Mouse (Mus musculus): Measurements from ENCODE around the gene Irf3. TPM values are rescaled to one million over a fixed set of nuclear protein-coding genes. Genes with fewer than 3 reads are reported as not detected.

Irf3 gene
- polyA plus RNA-seq, 1 experiment from 2014 or later, result 73.6 TPM

DNA sequence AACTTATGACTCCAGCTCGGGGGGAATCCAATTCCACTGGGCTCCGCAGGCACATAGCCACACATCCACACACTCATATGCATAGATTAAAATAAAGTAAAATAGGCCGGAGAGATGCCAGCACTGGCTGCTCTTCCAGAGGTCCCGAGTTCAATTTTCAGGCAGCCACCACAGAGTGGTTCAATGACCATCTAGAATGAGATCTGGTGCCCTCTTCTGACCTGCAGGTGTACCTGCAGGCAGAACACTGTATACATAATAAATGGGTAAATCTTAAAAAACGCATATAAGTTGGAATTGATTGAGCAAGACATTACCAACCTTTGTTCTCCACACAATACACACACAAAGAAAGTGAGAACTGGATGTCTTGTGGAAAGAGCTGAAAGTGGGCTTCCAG lies 41.8 kb upstream of the Irf3 start:
- Histone ChIP-seq H3K4me1 (replicated peaks; ENCODE audit: insufficient read depth, low read length) (0 out of 2 replicates have a peak, but pooled peaks cover 3% of the 10 kb centered on the region), H3K4me3 (replicated peaks; ENCODE audit: low read depth, low read length) (no peak overlapping the region), H3K36me3 (ENCODE audit: insufficient read depth, low read length) (peaks cover 4% of the 10 kb centered on the region; the same call in 1 of the 2 replicates), H3K27me3 (ENCODE audit: insufficient read depth, low read length) (no peaks in the 10 kb centered on the region), H3K9me3 (replicated peaks; ENCODE audit: low read length) (no peaks in the 10 kb centered on the region), H3K4me2 (ENCODE audit: low read length) (no peak overlapping the region), H3K27ac (no peak overlapping the region), H3K9ac (ENCODE audit: low read depth, low read length) (no peak overlapping the region)
- peak; percentile 69 for TF ChIP-seq CTCF (IDR thresholded peaks at IDR 0.05; ENCODE audit: low read depth)
- DNase-seq (ENCODE audit: low spot score) (peak; percentile 58), ATAC-seq (replicated peaks; ENCODE audit: low FRiP score, low read depth) (no peak)
- WGBS, result 50% methylated on average over 5 of the region's 5 CpGs

DNA sequence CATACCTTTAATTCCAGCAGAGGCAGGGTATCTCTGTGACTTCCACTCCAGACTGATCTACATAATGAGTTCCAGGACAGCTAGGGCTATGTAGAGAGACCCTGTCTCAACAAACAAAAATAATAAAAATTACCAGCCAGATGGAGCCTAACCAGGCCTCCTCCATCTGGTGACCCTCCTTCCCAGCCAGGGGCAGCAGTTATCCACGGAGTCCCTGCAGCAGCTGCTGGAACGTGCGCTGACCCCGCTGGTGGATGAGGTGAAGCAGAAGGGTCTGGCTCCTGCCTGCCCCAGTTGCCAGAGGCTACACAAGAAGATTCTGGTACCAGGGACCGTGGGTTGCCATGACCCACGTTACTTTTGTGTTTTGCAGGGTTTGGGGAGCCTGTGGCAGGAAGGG lies 41.2 kb upstream of the Irf3 start:
- H3K9ac ChIP-seq (ENCODE audit: low read depth, low read length), result no peak overlapping the region
- no peak overlapping the region for H3K4me2 ChIP-seq (ENCODE audit: low read length)
- 59% methylated on average over 6 of the region's 6 CpGs for WGBS
- no peak overlapping the region for H3K27ac ChIP-seq
- no peak for ATAC-seq (replicated peaks; ENCODE audit: low FRiP score, low read depth)
- no peak for DNase-seq (ENCODE audit: low spot score)
- H3K4me3 ChIP-seq (replicated peaks; ENCODE audit: low read depth, low read length), result no peak overlapping the region
- H3K4me1 ChIP-seq (replicated peaks; ENCODE audit: insufficient read depth, low read length), result 0 out of 2 replicates have a peak, but pooled peaks cover 3% of the 10 kb centered on the region
- H3K9me3 ChIP-seq (replicated peaks; ENCODE audit: low read length), result no peaks in the 10 kb centered on the region
- no peaks in the 10 kb centered on the region for H3K27me3 ChIP-seq (ENCODE audit: insufficient read depth, low read length)
- no peak for TF ChIP-seq CTCF (IDR thresholded peaks at IDR 0.05; ENCODE audit: low read depth)
- H3K36me3 ChIP-seq (ENCODE audit: insufficient read depth, low read length), result peaks cover 6% of the 10 kb centered on the region; the same call in 1 of the 2 replicates

DNA sequence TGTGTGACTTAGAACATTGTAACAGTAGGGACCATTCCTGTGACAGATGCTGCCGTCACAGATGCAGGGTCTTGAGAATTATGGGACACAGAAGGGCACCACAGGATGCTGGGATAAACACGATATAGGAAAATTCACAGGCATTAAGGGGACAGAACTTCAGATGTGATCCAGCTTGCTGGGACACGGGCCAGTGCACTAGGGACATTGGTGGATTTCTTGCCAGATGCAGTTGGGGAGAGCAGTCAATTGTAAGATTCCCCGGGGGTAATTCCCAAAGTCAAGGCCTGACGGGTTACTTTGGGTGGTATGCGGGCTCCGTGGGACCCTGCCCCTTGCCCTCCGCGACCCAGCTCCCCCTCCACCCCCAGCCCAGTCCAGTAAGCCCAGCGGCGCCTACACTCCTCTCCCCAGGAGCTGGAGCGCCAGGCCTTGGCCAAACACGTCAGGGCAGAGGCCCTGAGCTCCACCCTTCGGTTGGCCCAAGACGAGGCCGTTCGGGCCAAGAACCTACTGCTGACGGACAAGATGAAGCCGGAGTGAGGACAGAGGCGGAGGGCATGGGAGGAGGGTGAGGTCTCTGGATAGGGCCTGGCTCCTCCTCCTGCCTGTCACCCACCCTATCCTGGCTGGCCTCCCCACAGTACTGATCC lies 40.1 kb upstream of the Irf3 start:
- Histone ChIP-seq H3K4me2 (ENCODE audit: low read length) (no peak overlapping the region), H3K9me3 (replicated peaks; ENCODE audit: low read length) (no peaks in the 10 kb centered on the region), H3K27ac (peak overlapping the region; percentile 11; the same call in 1 of the 2 replicates), H3K4me3 (replicated peaks; ENCODE audit: low read depth, low read length) (no peak overlapping the region), H3K27me3 (ENCODE audit: insufficient read depth, low read length) (no peaks in the 10 kb centered on the region), H3K9ac (ENCODE audit: low read depth, low read length) (no peak overlapping the region), H3K36me3 (ENCODE audit: insufficient read depth, low read length) (peaks cover 11% of the 10 kb centered on the region; the same call in 1 of the 2 replicates), H3K4me1 (replicated peaks; ENCODE audit: insufficient read depth, low read length) (no peaks in the 10 kb centered on the region)
- DNase-seq (ENCODE audit: low spot score) (no peak), ATAC-seq (replicated peaks; ENCODE audit: low FRiP score, low read depth) (no peak)
- TF ChIP-seq CTCF (IDR thresholded peaks at IDR 0.05; ENCODE audit: low read depth), result no peak
- 62% methylated on average over 20 of the region's 20 CpGs for WGBS

DNA sequence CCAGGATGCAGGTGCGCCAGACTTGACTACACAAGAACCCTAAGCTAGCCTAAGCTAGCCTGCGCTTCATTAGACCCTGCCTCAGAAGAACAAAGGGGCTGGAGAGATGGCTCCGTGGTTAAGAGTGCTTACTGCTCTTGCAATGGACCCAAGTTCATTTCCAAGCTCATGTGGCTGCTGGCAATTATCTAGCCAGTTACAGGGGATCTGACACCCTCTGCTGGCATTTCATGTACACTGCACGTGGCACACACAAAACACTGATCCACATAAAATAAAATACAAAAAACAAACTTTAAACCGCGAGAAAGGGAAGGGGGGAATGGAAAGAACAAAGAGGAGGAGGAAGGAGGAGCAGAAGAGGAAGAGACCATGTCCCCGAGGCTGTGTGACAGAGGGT lies 39.2 kb upstream of the Irf3 start:
- WGBS, result 49% methylated on average over 7 of the region's 7 CpGs
- peak; percentile 77 for DNase-seq (ENCODE audit: low spot score)
- ATAC-seq (replicated peaks; ENCODE audit: low FRiP score, low read depth), result no peak

DNA sequence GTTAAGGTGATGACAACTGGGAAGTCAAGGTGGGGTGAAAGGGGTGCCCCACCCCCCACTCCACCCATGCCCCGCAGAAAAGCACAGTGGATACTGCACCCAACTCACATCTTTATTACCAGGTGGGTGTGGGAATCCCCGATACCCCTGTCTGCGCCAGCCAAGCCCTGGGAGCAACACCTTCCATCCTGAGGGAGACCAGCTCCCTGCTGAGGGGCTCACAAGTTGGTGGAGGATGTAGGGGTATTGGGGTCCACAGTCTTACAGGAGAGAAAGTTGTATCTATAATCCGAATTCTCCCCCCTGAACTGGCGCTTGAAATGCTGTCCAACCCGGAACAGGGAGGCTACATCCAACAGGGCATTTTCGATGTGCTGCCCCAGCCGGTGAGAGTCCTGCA lies 38.2 kb upstream of the Irf3 start:
- 85% methylated on average over 8 of the region's 8 CpGs for WGBS

More for the DNA sequence above, 39.2 kb upstream of the Irf3 start:
- peaks cover 11% of the 10 kb centered on the region; the same call in 1 of the 2 replicates for H3K36me3 ChIP-seq (ENCODE audit: insufficient read depth, low read length)
- TF ChIP-seq CTCF (IDR thresholded peaks at IDR 0.05; ENCODE audit: low read depth), result peak; percentile 84
- H3K27me3 ChIP-seq (ENCODE audit: insufficient read depth, low read length), result no peaks in the 10 kb centered on the region
- H3K4me1 ChIP-seq (replicated peaks; ENCODE audit: insufficient read depth, low read length), result no peaks in the 10 kb centered on the region
- H3K4me3 ChIP-seq (replicated peaks; ENCODE audit: low read depth, low read length), result no peak overlapping the region
- H3K27ac ChIP-seq, result no peak overlapping the region
- no peak overlapping the region for H3K4me2 ChIP-seq (ENCODE audit: low read length)
- H3K9ac ChIP-seq (ENCODE audit: low read depth, low read length), result no peak overlapping the region
- no peaks in the 10 kb centered on the region for H3K9me3 ChIP-seq (replicated peaks; ENCODE audit: low read length)

DNA sequence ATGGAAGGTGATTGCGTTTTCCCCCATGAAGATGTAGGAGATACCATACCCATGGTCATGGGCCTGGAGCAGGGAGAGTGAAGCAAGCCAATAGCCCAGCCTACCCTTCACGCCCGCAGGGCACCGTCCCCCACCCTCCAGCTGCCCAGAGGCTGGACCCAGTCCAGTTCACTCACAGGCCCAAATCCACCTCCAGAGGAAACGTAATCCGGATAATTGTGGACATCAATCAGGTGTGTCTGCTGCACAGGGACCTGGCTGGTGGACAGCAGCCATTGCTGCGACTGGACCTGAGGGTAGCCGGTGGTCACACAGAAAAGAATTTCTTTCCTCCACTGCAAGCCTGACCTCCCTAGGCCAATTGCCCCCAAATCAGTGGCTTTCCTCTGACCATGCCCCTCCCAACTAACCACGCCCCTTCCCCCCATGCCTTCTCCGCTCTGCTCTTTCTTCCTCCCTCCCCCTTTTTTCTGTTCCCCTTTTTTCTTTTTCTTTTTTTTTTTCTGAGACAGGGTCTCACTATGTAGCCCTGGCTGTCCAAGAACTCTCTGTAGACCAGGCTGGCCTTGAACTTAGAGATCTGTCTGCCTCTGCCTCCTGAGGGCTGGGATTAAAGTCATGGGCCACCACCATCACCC lies 37.5 kb upstream of the Irf3 start:
- TF ChIP-seq CTCF (IDR thresholded peaks at IDR 0.05; ENCODE audit: low read depth), result no peak
- H3K9me3 ChIP-seq (replicated peaks; ENCODE audit: low read length), result no peaks in the 10 kb centered on the region
- ATAC-seq (replicated peaks; ENCODE audit: low FRiP score, low read depth) (no peak), DNase-seq (ENCODE audit: low spot score) (no peak)
- H3K4me3 ChIP-seq (replicated peaks; ENCODE audit: low read depth, low read length), result no peak overlapping the region
- WGBS, result 70% methylated on average over 10 of the region's 10 CpGs
- H3K4me2 ChIP-seq (ENCODE audit: low read length), result no peak overlapping the region
- no peaks in the 10 kb centered on the region for H3K4me1 ChIP-seq (replicated peaks; ENCODE audit: insufficient read depth, low read length)
- peaks cover 14% of the 10 kb centered on the region; the same call in 1 of the 2 replicates for H3K36me3 ChIP-seq (ENCODE audit: insufficient read depth, low read length)
- H3K27ac ChIP-seq, result no peak overlapping the region
- no peak overlapping the region for H3K9ac ChIP-seq (ENCODE audit: low read depth, low read length)
- no peaks in the 10 kb centered on the region for H3K27me3 ChIP-seq (ENCODE audit: insufficient read depth, low read length)

More for the DNA sequence above, 38.2 kb upstream of the Irf3 start:
- TF ChIP-seq CTCF (IDR thresholded peaks at IDR 0.05; ENCODE audit: low read depth), result no peak
- H3K27ac ChIP-seq, result no peak overlapping the region
- H3K36me3 ChIP-seq (ENCODE audit: insufficient read depth, low read length), result peaks cover 14% of the 10 kb centered on the region; the same call in 1 of the 2 replicates
- no peak overlapping the region for H3K4me3 ChIP-seq (replicated peaks; ENCODE audit: low read depth, low read length)
- H3K9me3 ChIP-seq (replicated peaks; ENCODE audit: low read length), result no peaks in the 10 kb centered on the region
- H3K9ac ChIP-seq (ENCODE audit: low read depth, low read length), result no peak overlapping the region
- no peak overlapping the region for H3K4me2 ChIP-seq (ENCODE audit: low read length)
- ATAC-seq (replicated peaks; ENCODE audit: low FRiP score, low read depth) (no peak), DNase-seq (ENCODE audit: low spot score) (no peak)
- no peaks in the 10 kb centered on the region for H3K4me1 ChIP-seq (replicated peaks; ENCODE audit: insufficient read depth, low read length)
- H3K27me3 ChIP-seq (ENCODE audit: insufficient read depth, low read length), result no peaks in the 10 kb centered on the region

Data from kidney, postnatal 0 days (tissue).